Mouse (Mus musculus) neural tube, embryonic 11.5 days (tissue): ENCODE data around the gene Ufd1. TPM values are rescaled to one million over a fixed set of nuclear protein-coding genes. Genes with fewer than 3 reads are reported as not detected.
"Not testable (repeated sequence)": the region's sequence is repeated elsewhere in the genome, so short reads cannot be mapped to it uniquely, and the experiment has no call there.

Source experiments
- ATAC-seq: fragments of 200-750 bp; cut with Nextera tagmentation; 2 replicates; pipeline ENCODE4 v1.8.0; 2017; ENCODE audit warnings: moderate number of reproducible peaks, mild to moderate bottlenecking, moderate TSS enrichment, moderate library complexity; ENCODE audit not compliant: insufficient read depth, low FRiP score, low TSS enrichment
- DNase-seq: peaks from one replicate; pipeline ENCODE4 v3.0.0-alpha.2; 2015; ENCODE audit warnings: low spot score
- H3K27ac ChIP-seq: fragments of 300-500 bp; sonication (generic); 2 replicates; pipeline ENCODE4 v1.5.1; 2014; ENCODE audit warnings: low read depth, mild to moderate bottlenecking, low read length
- H3K27me3 ChIP-seq: fragments of 300-500 bp; sonication (generic); 2 replicates; pipeline ENCODE4 v1.6.1; 2014; ENCODE audit warnings: mild to moderate bottlenecking, low read length, mixed read lengths; ENCODE audit not compliant: control insufficient read depth, insufficient read depth
- H3K36me3 ChIP-seq: fragments of 300-500 bp; sonication (generic); 2 replicates; pipeline ENCODE4 v1.6.1; 2014; ENCODE audit warnings: mild to moderate bottlenecking, low read length, moderate library complexity, mixed read lengths; ENCODE audit not compliant: control insufficient read depth, insufficient read depth
- H3K4me1 ChIP-seq: fragments of 300-500 bp; sonication (generic); 2 replicates; pipeline ENCODE4 v1.6.1; 2014; ENCODE audit warnings: low read length, mixed read lengths; ENCODE audit not compliant: control insufficient read depth, insufficient read depth
- H3K4me2 ChIP-seq: fragments of 300-500 bp; sonication (generic); 2 replicates; pipeline ENCODE4 v1.6.1; 2014; ENCODE audit warnings: low read depth, mild to moderate bottlenecking, moderate library complexity
- H3K4me3 ChIP-seq: fragments of 300-500 bp; sonication (generic); 2 replicates; pipeline ENCODE4 v1.5.1; 2014; ENCODE audit warnings: low read depth, low read length
- H3K9ac ChIP-seq: fragments of 300-500 bp; sonication (generic); 2 replicates; pipeline ENCODE4 v1.6.1; 2014; ENCODE audit warnings: mild to moderate bottlenecking, low read length
- H3K9me3 ChIP-seq: fragments of 300-500 bp; sonication (generic); 2 replicates; pipeline ENCODE4 v1.6.1; 2016; ENCODE audit warnings: low read length; ENCODE audit not compliant: control insufficient read depth
- WGBS: fragments of 180-500 bp; shearing (Covaris S2); extraction: QIAGEN DNeasy Blood & Tissue Kit; methylation state at CpG from one replicate; pipeline ENCODE4 v1.1.7; 2014; 5-methylcytosine and 5-hydroxymethylcytosine counted together
- polyA plus RNA-seq: library from polyadenylated mRNA; unstranded; fragments of >200 nt; fragmentation: Nextera tagmentation; extraction: Ambion mirVana; gene quantifications from 2 replicates; pipeline ENCODE4 v1.2.1, GENCODE M21; 2014

Ufd1 gene
- polyA plus RNA-seq, 1 experiment from 2014 or later: 74.4 TPM

- ATAC-seq: no peak
- Histone ChIP-seq H3K27ac (no peak overlapping the region), H3K4me1 (no peaks in the 10 kb centered on the region), H3K9ac (no peak overlapping the region), H3K4me2 (no peak overlapping the region), H3K36me3 (peaks cover 12% of the 10 kb centered on the region), H3K9me3 (no peaks in the 10 kb centered on the region), H3K4me3 (no peak overlapping the region), H3K27me3 (no peaks in the 10 kb centered on the region)
- 89% methylated on average over 3 of the region's 3 CpGs for WGBS
- no peak for DNase-seq
These were observed 17.1 kb downstream of the Ufd1 start for GRCm38 (mm10) chr16:18828630-18829029.

- 93% methylated on average over 6 of the region's 6 CpGs for WGBS
- H3K4me1 ChIP-seq: no peaks in the 10 kb centered on the region
- no peak for ATAC-seq
These were observed 17.5 kb downstream of the Ufd1 start for GRCm38 (mm10) chr16:18829102-18829501.

GRCm38 (mm10) chr16:18833486-18833885 is 21.9 kb downstream of the Ufd1 start:
- no peaks in the 10 kb centered on the region for H3K9me3 ChIP-seq
- DNase-seq (no peak), ATAC-seq (no peak)
- whole genome bisulfite sequencing: 73% methylated on average over 2 of the region's 2 CpGs
- no peak overlapping the region for H3K4me2 ChIP-seq
- H3K4me1 ChIP-seq: no peaks in the 10 kb centered on the region
- H3K27me3 ChIP-seq: no peaks in the 10 kb centered on the region
- peaks cover 5% of the 10 kb centered on the region for H3K36me3 ChIP-seq
- H3K27ac ChIP-seq: no peak overlapping the region
- H3K9ac ChIP-seq: no peak overlapping the region
- H3K4me3 ChIP-seq: no peak overlapping the region

More at GRCm38 (mm10) chr16:18829102-18829501, 17.5 kb downstream of the Ufd1 start:
- DNase-seq: no peak
- H3K9me3 ChIP-seq: no peaks in the 10 kb centered on the region
- H3K27me3 ChIP-seq: no peaks in the 10 kb centered on the region
- H3K4me3 ChIP-seq: no peak overlapping the region
- no peak overlapping the region for H3K9ac ChIP-seq
- H3K27ac ChIP-seq: no peak overlapping the region
- peaks cover 12% of the 10 kb centered on the region for H3K36me3 ChIP-seq
- H3K4me2 ChIP-seq: no peak overlapping the region

- DNase-seq (no peak), ATAC-seq (peak; percentile 25; the same call in 1 of the 2 replicates)
- peak overlapping the region; percentile 63 for H3K4me2 ChIP-seq
- no peak overlapping the region for H3K9ac ChIP-seq
- H3K4me1 ChIP-seq: no peaks in the 10 kb centered on the region
- H3K27me3 ChIP-seq: no peaks in the 10 kb centered on the region
- 22% methylated on average over 3 of the region's 3 CpGs for WGBS
- H3K4me3 ChIP-seq: peak overlapping the region; percentile 81
- no peaks in the 10 kb centered on the region for H3K9me3 ChIP-seq
- peaks cover 3% of the 10 kb centered on the region for H3K36me3 ChIP-seq
- no peak overlapping the region for H3K27ac ChIP-seq
These were observed 24.5 kb downstream of the Ufd1 start for GRCm38 (mm10) chr16:18836073-18836467.

- Histone ChIP-seq H3K9me3 (no peaks in the 10 kb centered on the region), H3K4me1 (no peaks in the 10 kb centered on the region), H3K27me3 (no peaks in the 10 kb centered on the region), H3K4me2 (peak within 1 kb of the TSS; percentile 63), H3K4me3 (peak within 1 kb of the TSS; percentile 81), H3K9ac (peak within 1 kb of the TSS; percentile 85), H3K36me3 (peaks cover 3% of the 10 kb centered on the region), H3K27ac (no peak within 1 kb of the TSS)
- ATAC-seq: peak; percentile 97
- DNase-seq: peak; percentile 87
- WGBS: 1% methylated on average over 46 of the region's 46 CpGs
These were observed 25.1 kb downstream of the Ufd1 start, which contains the start of the genes 2510002D24Rik and Gm28539 for GRCm38 (mm10) chr16:18836468-18837208. Gene 2510002D24Rik (plus strand): TSS chr16:18836578. Gene Gm28539 (plus strand): TSS chr16:18836584.

GRCm38 (mm10) chr16:18838346-18838745 is 26.8 kb downstream of the Ufd1 start:
- no peak overlapping the region for H3K4me3 ChIP-seq
- H3K27ac ChIP-seq: no peak overlapping the region
- no peaks in the 10 kb centered on the region for H3K27me3 ChIP-seq
- no peak for ATAC-seq
- no peak overlapping the region for H3K4me2 ChIP-seq
- WGBS: 93% methylated on average over 4 of the region's 4 CpGs
- H3K4me1 ChIP-seq: no peaks in the 10 kb centered on the region
- H3K9ac ChIP-seq: no peak overlapping the region
- H3K36me3 ChIP-seq: peaks cover 3% of the 10 kb centered on the region
- H3K9me3 ChIP-seq: no peaks in the 10 kb centered on the region
- DNase-seq: no peak

GRCm38 (mm10) chr16:18846301-18846820 is 34.8 kb downstream of the Ufd1 start:
- Histone ChIP-seq H3K4me3 (no peak overlapping the region), H3K4me1 (no peaks in the 10 kb centered on the region), H3K36me3 (no peaks in the 10 kb centered on the region), H3K4me2 (no peak overlapping the region), H3K9ac (no peak overlapping the region), H3K9me3 (no peaks in the 10 kb centered on the region), H3K27ac (no peak overlapping the region), H3K27me3 (no peaks in the 10 kb centered on the region)
- DNase-seq (no peak), ATAC-seq (no peak)
- WGBS: 84% methylated on average over 15 of the region's 15 CpGs

GRCm38 (mm10) chr16:18849521-18850190 is 38.1 kb downstream of the Ufd1 start:
- not testable (repeated sequence) for H3K27ac ChIP-seq, H3K4me3 ChIP-seq, H3K9me3 ChIP-seq, H3K27me3 ChIP-seq, DNase-seq, H3K4me1 ChIP-seq, ATAC-seq, H3K9ac ChIP-seq, H3K36me3 ChIP-seq, H3K4me2 ChIP-seq
- WGBS: 90% methylated on average over 15 of the region's 17 CpGs
